Mouse (Mus musculus) neural tube, embryonic 12.5 days (tissue): ENCODE results near the gene Ces1e. TPM values are rescaled to one million over a fixed set of nuclear protein-coding genes. Genes with fewer than 3 reads are reported as not detected.

Experiments used
- ATAC-seq: fragments of 200-750 bp; cut with Nextera tagmentation; 2 replicates; pipeline ENCODE4 v1.8.0; 2017; ENCODE audit warnings: low read depth, mild to moderate bottlenecking, moderate TSS enrichment, moderate library complexity; ENCODE audit not compliant: low FRiP score
- H3K27ac ChIP-seq: fragments of 300-500 bp; sonication (generic); 2 replicates; pipeline ENCODE4 v1.5.1; 2016
- H3K27me3 ChIP-seq: fragments of 300-500 bp; sonication (generic); replicated peaks from 2 replicates; pipeline ENCODE4 v1.6.1; 2016; ENCODE audit warnings: mild to moderate bottlenecking
- H3K36me3 ChIP-seq: fragments of 300-500 bp; sonication (generic); 2 replicates; pipeline ENCODE4 v1.6.1; 2016; ENCODE audit warnings: mild to moderate bottlenecking
- H3K4me1 ChIP-seq: fragments of 300-500 bp; sonication (generic); 2 replicates; pipeline ENCODE4 v1.6.1; 2016
- H3K4me2 ChIP-seq: fragments of 300-500 bp; sonication (generic); replicated peaks from 2 replicates; pipeline ENCODE4 v1.6.1; 2016; ENCODE audit warnings: mild to moderate bottlenecking
- H3K4me3 ChIP-seq: fragments of 300-500 bp; sonication (generic); 2 replicates; pipeline ENCODE4 v1.5.1; 2016
- H3K9ac ChIP-seq: fragments of 300-500 bp; sonication (generic); 2 replicates; pipeline ENCODE4 v1.6.1; 2016; ENCODE audit warnings: mild to moderate bottlenecking
- H3K9me3 ChIP-seq: fragments of 300-500 bp; sonication (generic); 2 replicates; pipeline ENCODE4 v1.6.1; 2016; ENCODE audit warnings: mild to moderate bottlenecking
- WGBS: fragments of 180-500 bp; shearing (Covaris S2); methylation state at CpG from one replicate; pipeline ENCODE4 v1.1.7; 2016; 5-methylcytosine and 5-hydroxymethylcytosine counted together
- polyA plus RNA-seq: library from polyadenylated mRNA; unstranded; fragments of >200 nt; fragmentation: Nextera tagmentation; extraction: Ambion mirVana; gene quantifications from 2 replicates; pipeline ENCODE4 v1.2.1, GENCODE M21; 2016

Ces1e gene
- polyA plus RNA-seq, result not detected in 2 replicates

DNA sequence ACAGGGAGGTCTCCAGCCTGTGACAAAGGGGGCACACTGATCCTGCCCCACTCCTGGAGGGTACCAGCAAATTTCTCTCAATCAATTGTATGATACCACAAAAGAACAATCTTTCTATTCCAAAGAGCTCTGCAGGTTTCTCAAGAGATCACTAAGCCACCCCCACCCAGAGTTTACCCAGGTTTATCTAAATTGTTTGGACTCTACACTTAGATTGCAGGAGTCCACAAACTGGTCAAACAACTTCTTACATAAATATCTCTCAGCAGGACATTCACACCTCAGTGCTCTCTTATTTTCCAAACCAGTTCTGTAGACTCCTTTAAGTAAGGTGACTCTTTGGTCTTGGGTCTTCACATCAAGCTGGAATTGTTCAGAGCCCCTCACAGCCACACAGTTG lies at the start of gene Ces1e:
Ces1e (minus strand) TSS at position 174 of the 400 bp plus-strand sequence.
- Histone ChIP-seq H3K4me2 (no peak within 1 kb of the TSS), H3K9ac (no peak within 1 kb of the TSS), H3K9me3 (no peaks in the 10 kb centered on the region), H3K36me3 (no peaks in the 10 kb centered on the region), H3K4me1 (no peaks in the 10 kb centered on the region), H3K4me3 (no peak within 1 kb of the TSS), H3K27ac (no peak within 1 kb of the TSS), H3K27me3 (no peaks in the 10 kb centered on the region)
- no peak for ATAC-seq

GRCm38 (mm10) chr8:93278176-93278805 lies 48.9 kb upstream of the Ces1e start:
- Histone ChIP-seq H3K4me1 (no peaks in the 10 kb centered on the region), H3K36me3 (no peaks in the 10 kb centered on the region), H3K4me3 (no peak overlapping the region), H3K4me2 (no peak overlapping the region), H3K27me3 (no peaks in the 10 kb centered on the region), H3K9me3 (no peaks in the 10 kb centered on the region), H3K27ac (no peak overlapping the region), H3K9ac (no peak overlapping the region)
- 82% methylated on average over 4 of the region's 4 CpGs for WGBS
- ATAC-seq, result no peak

DNA sequence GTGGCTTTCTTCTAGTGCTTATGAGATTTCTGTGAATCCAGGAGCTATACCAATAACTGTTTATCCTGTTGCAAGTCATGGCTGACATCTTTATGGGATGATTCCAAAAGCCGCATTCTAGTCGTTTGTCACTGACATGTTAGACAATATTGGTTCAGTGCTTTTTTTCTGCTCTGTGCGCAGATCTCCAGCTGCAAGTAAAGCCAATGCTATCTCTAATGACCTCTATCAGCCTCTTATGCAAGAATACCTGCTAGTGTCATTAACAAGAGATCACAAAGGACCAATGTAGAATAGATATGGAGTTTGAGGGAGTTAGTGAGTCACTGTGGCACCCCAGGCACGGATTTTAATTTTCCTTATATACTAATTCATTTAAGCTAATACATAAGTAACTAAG lies 45.2 kb upstream of the Ces1e start:
- ATAC-seq, result no peak
- Histone ChIP-seq H3K9ac (no peak overlapping the region), H3K4me3 (no peak overlapping the region), H3K27ac (no peak overlapping the region), H3K4me1 (no peaks in the 10 kb centered on the region), H3K9me3 (no peaks in the 10 kb centered on the region), H3K4me2 (no peak overlapping the region), H3K27me3 (no peaks in the 10 kb centered on the region), H3K36me3 (no peaks in the 10 kb centered on the region)
- 82% methylated on average over 4 of the region's 4 CpGs for WGBS

DNA sequence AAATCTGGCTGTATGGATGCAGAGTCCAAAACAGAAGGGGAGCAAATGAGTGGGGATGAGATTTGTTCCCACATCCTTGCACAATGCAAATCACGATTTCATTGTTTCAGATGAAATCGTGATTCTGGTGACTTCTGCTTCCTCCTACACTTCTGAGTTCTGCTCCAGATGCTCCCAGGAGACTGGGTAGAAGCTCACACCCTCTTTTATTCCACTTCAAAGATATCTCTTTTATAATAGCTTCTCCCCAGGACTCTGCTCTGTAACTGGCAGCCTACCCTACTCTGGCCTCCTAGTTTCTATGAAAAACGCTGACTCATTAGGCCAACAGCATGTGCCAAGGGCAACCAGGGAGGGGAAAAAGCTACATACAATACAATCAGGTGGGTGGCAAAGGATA lies 43.9 kb upstream of the Ces1e start:
- Histone ChIP-seq H3K36me3 (no peaks in the 10 kb centered on the region), H3K4me3 (no peak overlapping the region), H3K4me1 (no peaks in the 10 kb centered on the region), H3K4me2 (no peak overlapping the region), H3K9ac (no peak overlapping the region), H3K9me3 (no peaks in the 10 kb centered on the region), H3K27ac (no peak overlapping the region), H3K27me3 (no peaks in the 10 kb centered on the region)
- no peak for ATAC-seq
- WGBS, result 89% methylated on average over 3 of the region's 3 CpGs

DNA sequence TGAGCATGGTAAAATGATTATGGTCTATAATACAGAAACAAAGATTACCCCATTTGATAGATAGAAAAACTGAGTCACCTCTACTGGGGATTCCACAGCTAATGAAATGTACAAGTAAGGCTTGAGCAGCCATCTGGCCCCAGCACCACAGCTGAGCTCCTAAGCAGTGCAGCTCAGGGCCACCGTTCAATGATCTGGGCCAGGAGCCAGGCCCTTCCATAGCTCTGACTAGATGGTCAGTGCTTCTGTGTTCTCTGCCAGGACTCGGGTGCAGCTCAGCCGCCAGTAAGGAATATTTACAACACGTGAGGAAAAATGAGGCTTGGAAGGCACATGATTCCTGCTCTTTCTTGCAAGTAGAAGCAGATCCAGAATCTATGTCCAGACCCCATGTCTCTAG lies 43.3 kb upstream of the Ces1e start:
- Histone ChIP-seq H3K36me3 (no peaks in the 10 kb centered on the region), H3K27me3 (no peaks in the 10 kb centered on the region), H3K9ac (no peak overlapping the region), H3K27ac (no peak overlapping the region), H3K4me1 (no peaks in the 10 kb centered on the region), H3K4me3 (no peak overlapping the region), H3K9me3 (no peaks in the 10 kb centered on the region), H3K4me2 (no peak overlapping the region)
- ATAC-seq, result no peak
- WGBS, result 92% methylated on average over 4 of the region's 4 CpGs

DNA sequence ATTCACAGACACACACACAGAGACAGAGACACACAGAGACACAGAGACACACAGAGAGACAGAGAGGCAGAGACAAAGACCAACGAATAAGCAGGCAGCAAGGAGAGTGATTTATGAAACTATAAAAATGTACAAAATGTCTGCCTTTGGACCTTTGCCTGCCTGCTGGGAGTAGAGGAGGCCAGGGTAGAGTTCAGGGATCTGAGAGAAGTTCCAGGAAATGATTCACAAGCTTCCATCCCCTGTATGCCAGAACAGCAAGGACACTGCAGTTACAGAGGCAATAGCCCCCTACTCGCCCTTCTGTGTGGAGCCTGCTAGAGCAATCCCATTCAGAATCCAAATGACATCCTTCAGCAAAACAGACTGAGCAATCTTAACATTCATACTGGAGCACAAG lies 32.0 kb upstream of the Ces1e start:
- Histone ChIP-seq H3K36me3 (no peaks in the 10 kb centered on the region), H3K9me3 (no peaks in the 10 kb centered on the region), H3K9ac (no peak overlapping the region), H3K27me3 (no peaks in the 10 kb centered on the region), H3K4me2 (no peak overlapping the region), H3K4me1 (no peaks in the 10 kb centered on the region), H3K4me3 (no peak overlapping the region), H3K27ac (no peak overlapping the region)
- no peak for ATAC-seq
- WGBS, result 49% methylated on average over 2 of the region's 2 CpGs

GRCm38 (mm10) chr8:93252400-93252925 lies 23.0 kb upstream of the Ces1e start:
- H3K4me1 ChIP-seq, result no peaks in the 10 kb centered on the region
- no peaks in the 10 kb centered on the region for H3K9me3 ChIP-seq
- no peaks in the 10 kb centered on the region for H3K36me3 ChIP-seq
- ATAC-seq, result no peak
- H3K27ac ChIP-seq, result no peak overlapping the region
- H3K9ac ChIP-seq, result no peak overlapping the region
- H3K4me2 ChIP-seq, result no peak overlapping the region
- WGBS, result 97% methylated on average over 1 of the region's 1 CpGs
- no peak overlapping the region for H3K4me3 ChIP-seq
- H3K27me3 ChIP-seq, result no peaks in the 10 kb centered on the region

DNA sequence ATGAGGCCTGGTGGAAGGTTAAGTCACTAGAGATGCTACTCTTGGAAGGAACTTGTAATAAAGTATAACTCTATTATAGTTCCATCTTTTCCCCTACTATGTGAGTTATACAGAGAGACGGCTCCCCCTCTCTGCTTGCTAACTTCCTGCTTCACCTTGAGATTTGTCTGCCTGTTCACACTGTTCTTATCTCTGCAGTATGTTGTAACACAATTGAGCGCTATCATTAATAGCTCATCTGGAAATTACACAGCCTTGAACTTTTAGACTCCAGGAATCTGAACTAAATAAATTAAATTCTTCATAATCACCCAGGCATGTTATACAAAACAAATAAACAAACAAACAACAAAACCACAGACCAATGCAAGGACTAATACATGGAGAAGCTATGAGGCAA lies 16.6 kb upstream of the Ces1e start:
- WGBS, result 92% methylated on average over 2 of the region's 2 CpGs
- no peaks in the 10 kb centered on the region for H3K36me3 ChIP-seq
- no peak overlapping the region for H3K4me2 ChIP-seq
- ATAC-seq, result no peak
- no peak overlapping the region for H3K4me3 ChIP-seq
- no peaks in the 10 kb centered on the region for H3K27me3 ChIP-seq
- no peak overlapping the region for H3K27ac ChIP-seq
- no peak overlapping the region for H3K9ac ChIP-seq
- no peaks in the 10 kb centered on the region for H3K4me1 ChIP-seq
- no peaks in the 10 kb centered on the region for H3K9me3 ChIP-seq

- H3K9me3 ChIP-seq, result no peaks in the 10 kb centered on the region
- no peak overlapping the region for H3K4me2 ChIP-seq
- no peaks in the 10 kb centered on the region for H3K27me3 ChIP-seq
- no peak overlapping the region for H3K27ac ChIP-seq
- H3K9ac ChIP-seq, result no peak overlapping the region
- H3K36me3 ChIP-seq, result no peaks in the 10 kb centered on the region
- H3K4me3 ChIP-seq, result no peak overlapping the region
- H3K4me1 ChIP-seq, result no peaks in the 10 kb centered on the region
- no peak for ATAC-seq
These were observed 10.5 kb upstream of the Ces1e start for GRCm38 (mm10) chr8:93239884-93240283.

GRCm38 (mm10) chr8:93235681-93236080 lies 6.3 kb upstream of the Ces1e start:
- Histone ChIP-seq H3K4me1 (no peaks in the 10 kb centered on the region), H3K9ac (no peak overlapping the region), H3K27ac (no peak overlapping the region), H3K27me3 (no peaks in the 10 kb centered on the region), H3K4me3 (no peak overlapping the region), H3K36me3 (no peaks in the 10 kb centered on the region), H3K4me2 (no peak overlapping the region), H3K9me3 (no peaks in the 10 kb centered on the region)
- no peak for ATAC-seq
- 94% methylated on average over 1 of the region's 1 CpGs for WGBS

GRCm38 (mm10) chr8:93234706-93235105 lies 5.3 kb upstream of the Ces1e start:
- 89% methylated on average over 1 of the region's 1 CpGs for WGBS

GRCm38 (mm10) chr8:93234068-93234467 lies 4.6 kb upstream of the Ces1e start:
- Histone ChIP-seq H3K4me1 (no peaks in the 10 kb centered on the region), H3K36me3 (no peaks in the 10 kb centered on the region), H3K4me3 (no peak overlapping the region), H3K4me2 (no peak overlapping the region), H3K27ac (no peak overlapping the region), H3K9ac (no peak overlapping the region), H3K9me3 (no peaks in the 10 kb centered on the region), H3K27me3 (no peaks in the 10 kb centered on the region)
- ATAC-seq, result no peak
- 87% methylated on average over 6 of the region's 6 CpGs for WGBS

More at GRCm38 (mm10) chr8:93234706-93235105, 5.3 kb upstream of the Ces1e start:
- Histone ChIP-seq H3K27me3 (no peaks in the 10 kb centered on the region), H3K9me3 (no peaks in the 10 kb centered on the region), H3K27ac (no peak overlapping the region), H3K4me2 (no peak overlapping the region), H3K4me1 (no peaks in the 10 kb centered on the region), H3K36me3 (no peaks in the 10 kb centered on the region), H3K9ac (no peak overlapping the region), H3K4me3 (no peak overlapping the region)
- ATAC-seq, result no peak

GRCm38 (mm10) chr8:93228673-93229370 lies 597 bp downstream of the Ces1e start:
- H3K27me3 ChIP-seq, result no peaks in the 10 kb centered on the region
- 80% methylated on average over 11 of the region's 11 CpGs for WGBS
- H3K4me3 ChIP-seq, result no peak overlapping the region
- no peaks in the 10 kb centered on the region for H3K4me1 ChIP-seq
- H3K4me2 ChIP-seq, result no peak overlapping the region
- H3K9ac ChIP-seq, result no peak overlapping the region
- no peak for ATAC-seq
- H3K36me3 ChIP-seq, result no peaks in the 10 kb centered on the region
- no peak overlapping the region for H3K27ac ChIP-seq
- no peaks in the 10 kb centered on the region for H3K9me3 ChIP-seq
